Mouse (Mus musculus): ENCODE results near the gene Aph1a. TPM values are rescaled to one million over a fixed set of nuclear protein-coding genes. Genes with fewer than 3 reads are reported as not detected.
"Not testable (repeated sequence)": the region's sequence is repeated elsewhere in the genome, so short reads cannot be mapped to it uniquely, and the experiment has no call there.

Gene Aph1a
- polyA plus RNA-seq, 1 experiment from 2014 or later: 32.7 TPM

DNA sequence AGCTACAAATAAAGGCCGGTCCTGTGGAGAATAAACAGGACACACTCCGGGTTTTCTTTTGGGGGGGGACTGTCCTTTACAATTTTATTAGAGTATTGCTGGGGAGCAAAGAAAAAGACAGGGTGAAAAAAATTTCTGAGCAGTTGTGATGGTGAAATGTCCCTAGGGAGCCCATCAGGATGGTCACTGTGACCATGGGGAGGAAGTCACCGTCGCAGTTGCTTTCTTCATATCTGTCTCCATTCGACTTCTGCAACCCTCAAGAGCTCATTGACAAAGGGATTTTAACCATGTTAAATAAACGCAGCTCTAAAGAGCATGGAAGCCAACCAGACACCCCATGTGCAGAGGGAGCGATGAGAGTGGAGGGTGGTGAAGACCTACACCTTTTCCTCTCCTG lies 23.0 kb downstream of the Aph1a start:
- Histone ChIP-seq H3K27me3 (ENCODE audit: control insufficient read depth, insufficient read depth, low read length) (no peaks in the 10 kb centered on the region), H3K9ac (replicated peaks; ENCODE audit: low read depth, low read length) (no peak overlapping the region), H3K4me1 (ENCODE audit: control insufficient read depth, insufficient read depth, low read length) (no peaks in the 10 kb centered on the region), H3K27ac (ENCODE audit: low read length) (no peak overlapping the region), H3K36me3 (ENCODE audit: control insufficient read depth, insufficient read depth, low read length) (no peaks in the 10 kb centered on the region), H3K4me2 (replicated peaks; ENCODE audit: low read depth, low read length) (no peak overlapping the region), H3K9me3 (ENCODE audit: control insufficient read depth, low read depth, low read length) (no peaks in the 10 kb centered on the region), H3K4me3 (ENCODE audit: low read depth, low read length) (no peak overlapping the region)
- no peak for ATAC-seq (ENCODE audit: insufficient number of reproducible peaks, insufficient read depth, low FRiP score, low read depth)
- 68% methylated on average over 7 of the region's 7 CpGs for WGBS

DNA sequence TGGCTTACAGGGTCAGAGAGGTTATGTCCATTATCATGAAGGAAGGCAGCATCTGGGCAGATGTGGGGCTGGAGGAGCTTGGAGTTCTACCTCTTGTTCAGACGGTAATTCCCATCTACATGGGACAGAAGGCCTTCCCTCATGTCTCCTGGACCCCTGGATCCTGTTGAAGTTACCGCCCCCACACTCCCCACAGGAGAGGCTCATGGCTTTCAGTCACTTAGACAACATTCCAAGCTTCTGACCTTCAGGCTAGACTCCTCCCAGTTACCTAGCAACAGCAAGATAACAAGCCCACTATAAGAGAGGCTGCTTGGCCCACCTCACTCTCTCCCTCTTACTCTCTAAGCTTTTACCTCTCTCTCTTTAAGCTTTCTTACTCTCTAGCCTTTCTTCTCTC lies 26.8 kb downstream of the Aph1a start:
- not testable (repeated sequence) for H3K9ac ChIP-seq (replicated peaks; ENCODE audit: low read depth, low read length); H3K4me1 ChIP-seq (ENCODE audit: control insufficient read depth, insufficient read depth, low read length); H3K4me3 ChIP-seq (ENCODE audit: low read depth, low read length); ATAC-seq (ENCODE audit: insufficient number of reproducible peaks, insufficient read depth, low FRiP score, low read depth); H3K27ac ChIP-seq (ENCODE audit: low read length); H3K36me3 ChIP-seq (ENCODE audit: control insufficient read depth, insufficient read depth, low read length); H3K9me3 ChIP-seq (ENCODE audit: control insufficient read depth, low read depth, low read length); H3K4me2 ChIP-seq (replicated peaks; ENCODE audit: low read depth, low read length); H3K27me3 ChIP-seq (ENCODE audit: control insufficient read depth, insufficient read depth, low read length)
- WGBS: 53% methylated on average over 2 of the region's 2 CpGs

DNA sequence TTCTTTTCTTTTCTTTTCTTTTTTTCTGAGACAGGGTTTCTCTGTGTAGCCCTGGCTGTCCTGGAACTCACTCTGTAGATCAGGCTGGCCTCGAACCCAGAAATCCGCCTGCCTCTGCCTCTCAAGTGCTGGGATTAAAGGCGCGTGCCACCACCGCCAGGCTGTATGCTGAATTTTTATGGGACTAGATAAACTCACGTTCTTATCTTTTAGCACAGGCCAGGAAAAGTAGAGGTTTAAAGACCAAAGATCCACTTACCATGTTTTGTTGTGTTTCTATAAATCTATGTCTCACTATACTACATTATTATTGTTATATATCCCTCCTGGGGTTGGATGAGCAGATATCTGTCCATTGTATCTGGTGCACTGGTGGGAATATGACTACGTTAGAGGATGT lies 29.7 kb downstream of the Aph1a start:
- H3K4me1 ChIP-seq (ENCODE audit: control insufficient read depth, insufficient read depth, low read length); H3K4me2 ChIP-seq (replicated peaks; ENCODE audit: low read depth, low read length); ATAC-seq (ENCODE audit: insufficient number of reproducible peaks, insufficient read depth, low FRiP score, low read depth); H3K9ac ChIP-seq (replicated peaks; ENCODE audit: low read depth, low read length); H3K9me3 ChIP-seq (ENCODE audit: control insufficient read depth, low read depth, low read length); H3K27ac ChIP-seq (ENCODE audit: low read length); H3K36me3 ChIP-seq (ENCODE audit: control insufficient read depth, insufficient read depth, low read length); H3K4me3 ChIP-seq (ENCODE audit: low read depth, low read length); H3K27me3 ChIP-seq (ENCODE audit: control insufficient read depth, insufficient read depth, low read length): not testable (repeated sequence)
- 94% methylated on average over 7 of the region's 7 CpGs for WGBS

DNA sequence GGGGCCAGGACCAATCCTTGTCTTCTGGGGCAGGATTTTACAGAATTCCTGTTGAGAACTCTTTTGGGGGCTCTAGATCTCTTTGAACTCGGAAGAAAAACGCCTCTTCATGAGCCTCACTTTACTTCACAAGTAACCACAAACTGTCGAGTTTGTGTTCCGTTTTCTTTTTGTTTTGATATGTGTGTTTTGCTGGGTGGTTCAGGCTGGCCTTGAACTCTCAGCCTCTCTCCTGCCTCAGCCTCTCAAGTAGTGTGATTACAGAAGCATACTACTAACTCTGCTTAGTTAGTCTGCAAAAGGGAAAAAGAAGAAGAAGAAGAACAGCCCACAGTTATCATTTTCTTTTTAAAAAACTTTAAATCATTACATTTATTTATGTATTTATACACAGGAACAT lies 30.4 kb downstream of the Aph1a start:
- 66% methylated on average over 4 of the region's 4 CpGs for WGBS
- no peak overlapping the region for H3K9ac ChIP-seq (replicated peaks; ENCODE audit: low read depth, low read length)
- no peak for ATAC-seq (ENCODE audit: insufficient number of reproducible peaks, insufficient read depth, low FRiP score, low read depth)
- no peaks in the 10 kb centered on the region for H3K4me1 ChIP-seq (ENCODE audit: control insufficient read depth, insufficient read depth, low read length)
- H3K4me3 ChIP-seq (ENCODE audit: low read depth, low read length): no peak overlapping the region
- H3K36me3 ChIP-seq (ENCODE audit: control insufficient read depth, insufficient read depth, low read length): no peaks in the 10 kb centered on the region
- no peak overlapping the region for H3K4me2 ChIP-seq (replicated peaks; ENCODE audit: low read depth, low read length)
- no peaks in the 10 kb centered on the region for H3K27me3 ChIP-seq (ENCODE audit: control insufficient read depth, insufficient read depth, low read length)
- H3K9me3 ChIP-seq (ENCODE audit: control insufficient read depth, low read depth, low read length): no peaks in the 10 kb centered on the region
- H3K27ac ChIP-seq (ENCODE audit: low read length): no peak overlapping the region

DNA sequence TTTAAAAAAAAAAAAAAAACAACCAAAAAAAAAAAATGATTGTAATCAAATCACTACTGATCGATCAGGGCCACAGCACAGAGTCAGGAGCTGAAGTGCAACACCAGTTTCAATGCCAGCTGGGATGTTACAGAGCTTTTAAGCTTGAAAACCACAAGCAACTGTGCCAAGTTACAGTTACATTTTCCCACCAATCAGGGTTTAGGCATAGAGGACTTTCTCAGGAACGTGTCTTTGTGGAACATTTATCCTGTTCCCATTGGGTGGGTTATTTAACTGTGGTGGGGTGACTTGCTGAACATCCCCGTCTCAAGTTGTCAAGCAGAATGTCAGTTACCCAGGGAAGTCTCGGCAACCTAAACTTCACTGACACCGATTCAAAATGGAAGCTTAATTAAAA lies 31.3 kb downstream of the Aph1a start:
- H3K36me3 ChIP-seq (ENCODE audit: control insufficient read depth, insufficient read depth, low read length): no peaks in the 10 kb centered on the region
- H3K27me3 ChIP-seq (ENCODE audit: control insufficient read depth, insufficient read depth, low read length): no peaks in the 10 kb centered on the region
- H3K4me3 ChIP-seq (ENCODE audit: low read depth, low read length): no peak overlapping the region
- ATAC-seq (ENCODE audit: insufficient number of reproducible peaks, insufficient read depth, low FRiP score, low read depth): no peak
- no peaks in the 10 kb centered on the region for H3K9me3 ChIP-seq (ENCODE audit: control insufficient read depth, low read depth, low read length)
- 79% methylated on average over 5 of the region's 5 CpGs for WGBS
- H3K27ac ChIP-seq (ENCODE audit: low read length): no peak overlapping the region
- H3K9ac ChIP-seq (replicated peaks; ENCODE audit: low read depth, low read length): no peak overlapping the region
- no peaks in the 10 kb centered on the region for H3K4me1 ChIP-seq (ENCODE audit: control insufficient read depth, insufficient read depth, low read length)
- no peak overlapping the region for H3K4me2 ChIP-seq (replicated peaks; ENCODE audit: low read depth, low read length)

DNA sequence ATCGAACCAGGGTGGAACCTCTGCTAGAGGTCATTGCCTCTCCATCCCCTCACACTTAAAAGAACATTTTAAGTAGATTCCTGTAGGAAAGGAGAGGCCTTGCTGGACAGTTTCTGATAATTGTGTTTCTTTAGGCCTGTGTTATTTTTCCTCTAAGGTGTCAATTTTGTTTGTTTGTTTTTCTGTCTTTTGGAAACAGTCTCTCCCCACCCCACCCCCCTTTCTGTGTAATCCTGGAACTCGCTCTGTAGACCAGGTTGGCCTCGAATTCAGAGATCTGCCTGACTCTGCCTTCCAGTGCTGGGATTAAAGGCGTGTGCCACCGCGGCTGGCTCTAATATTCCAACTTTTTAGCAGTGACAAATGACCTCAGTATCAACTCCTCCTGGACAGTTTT lies 34.5 kb downstream of the Aph1a start:
- Histone ChIP-seq H3K9me3 (ENCODE audit: control insufficient read depth, low read depth, low read length) (no peaks in the 10 kb centered on the region), H3K9ac (replicated peaks; ENCODE audit: low read depth, low read length) (peak overlapping the region; percentile 36; the same call in 1 of the 2 replicates), H3K27me3 (ENCODE audit: control insufficient read depth, insufficient read depth, low read length) (no peaks in the 10 kb centered on the region), H3K4me2 (replicated peaks; ENCODE audit: low read depth, low read length) (peak overlapping the region; percentile 56), H3K36me3 (ENCODE audit: control insufficient read depth, insufficient read depth, low read length) (no peaks in the 10 kb centered on the region), H3K4me3 (ENCODE audit: low read depth, low read length) (peak overlapping the region; percentile 74), H3K27ac (ENCODE audit: low read length) (peak overlapping the region; percentile 93), H3K4me1 (ENCODE audit: control insufficient read depth, insufficient read depth, low read length) (0 out of 2 replicates have a peak, but pooled peaks cover 3% of the 10 kb centered on the region)
- 54% methylated on average over 6 of the region's 6 CpGs for WGBS
- ATAC-seq (ENCODE audit: insufficient number of reproducible peaks, insufficient read depth, low FRiP score, low read depth): no peak

DNA sequence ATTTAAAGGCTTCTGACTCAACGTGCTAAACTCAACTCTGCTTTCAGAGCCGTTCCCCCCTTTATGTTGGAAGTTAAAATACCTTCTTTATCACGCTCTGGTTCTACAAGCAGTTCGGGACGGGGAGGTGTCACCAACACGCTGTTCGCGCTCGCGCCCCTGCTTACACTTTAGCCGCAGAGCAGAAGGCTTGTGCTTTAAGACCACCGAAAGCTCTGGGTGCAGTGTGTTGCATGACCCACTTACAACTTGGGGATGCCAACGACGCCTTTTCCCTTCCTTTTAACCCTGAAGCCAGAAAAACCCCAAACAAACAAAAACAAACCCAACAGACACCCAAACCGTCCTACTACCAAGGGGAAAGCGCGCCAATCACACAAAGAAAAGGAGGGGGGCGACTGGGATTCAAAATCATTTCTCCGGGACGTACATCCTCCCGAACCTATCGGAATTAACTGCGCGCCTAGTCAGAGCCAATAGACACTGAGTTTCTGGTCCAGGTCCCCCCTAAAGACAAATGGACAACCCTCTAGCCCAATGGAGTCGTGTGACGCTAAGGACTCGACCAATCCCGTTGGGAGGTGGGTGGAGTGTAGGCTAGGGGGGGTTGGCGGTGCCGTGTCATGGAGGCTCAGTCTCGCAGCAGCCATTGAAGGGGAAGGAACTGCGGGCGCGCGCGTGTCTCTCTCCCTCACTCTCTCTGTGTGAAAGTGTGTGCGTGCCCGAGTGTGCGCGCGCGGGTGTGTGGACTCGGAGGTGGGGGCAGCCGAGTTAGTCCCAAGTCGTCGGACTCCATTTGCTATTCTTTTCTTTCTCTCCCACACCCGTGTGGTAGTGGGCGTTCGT lies 35.1 kb downstream of the Aph1a start, which contains the start of gene Anp32e:
TSS of gene Anp32e (plus strand) at position 589 of the 846 bp plus-strand sequence.
- H3K9ac ChIP-seq (replicated peaks; ENCODE audit: low read depth, low read length): peak within 1 kb of the TSS; percentile 96
- H3K27ac ChIP-seq (ENCODE audit: low read length): peak within 1 kb of the TSS; percentile 93
- H3K4me2 ChIP-seq (replicated peaks; ENCODE audit: low read depth, low read length): peak within 1 kb of the TSS; percentile 59
- ATAC-seq (ENCODE audit: insufficient number of reproducible peaks, insufficient read depth, low FRiP score, low read depth): peak; percentile 100
- H3K9me3 ChIP-seq (ENCODE audit: control insufficient read depth, low read depth, low read length): no peaks in the 10 kb centered on the region
- peak within 1 kb of the TSS; percentile 74 for H3K4me3 ChIP-seq (ENCODE audit: low read depth, low read length)
- H3K4me1 ChIP-seq (ENCODE audit: control insufficient read depth, insufficient read depth, low read length): 0 out of 2 replicates have a peak, but pooled peaks cover 3% of the 10 kb centered on the region
- no peaks in the 10 kb centered on the region for H3K27me3 ChIP-seq (ENCODE audit: control insufficient read depth, insufficient read depth, low read length)
- under 1% methylated on average over 49 of the region's 49 CpGs for WGBS
- H3K36me3 ChIP-seq (ENCODE audit: control insufficient read depth, insufficient read depth, low read length): peaks cover 1% of the 10 kb centered on the region; the same call in 1 of the 2 replicates

DNA sequence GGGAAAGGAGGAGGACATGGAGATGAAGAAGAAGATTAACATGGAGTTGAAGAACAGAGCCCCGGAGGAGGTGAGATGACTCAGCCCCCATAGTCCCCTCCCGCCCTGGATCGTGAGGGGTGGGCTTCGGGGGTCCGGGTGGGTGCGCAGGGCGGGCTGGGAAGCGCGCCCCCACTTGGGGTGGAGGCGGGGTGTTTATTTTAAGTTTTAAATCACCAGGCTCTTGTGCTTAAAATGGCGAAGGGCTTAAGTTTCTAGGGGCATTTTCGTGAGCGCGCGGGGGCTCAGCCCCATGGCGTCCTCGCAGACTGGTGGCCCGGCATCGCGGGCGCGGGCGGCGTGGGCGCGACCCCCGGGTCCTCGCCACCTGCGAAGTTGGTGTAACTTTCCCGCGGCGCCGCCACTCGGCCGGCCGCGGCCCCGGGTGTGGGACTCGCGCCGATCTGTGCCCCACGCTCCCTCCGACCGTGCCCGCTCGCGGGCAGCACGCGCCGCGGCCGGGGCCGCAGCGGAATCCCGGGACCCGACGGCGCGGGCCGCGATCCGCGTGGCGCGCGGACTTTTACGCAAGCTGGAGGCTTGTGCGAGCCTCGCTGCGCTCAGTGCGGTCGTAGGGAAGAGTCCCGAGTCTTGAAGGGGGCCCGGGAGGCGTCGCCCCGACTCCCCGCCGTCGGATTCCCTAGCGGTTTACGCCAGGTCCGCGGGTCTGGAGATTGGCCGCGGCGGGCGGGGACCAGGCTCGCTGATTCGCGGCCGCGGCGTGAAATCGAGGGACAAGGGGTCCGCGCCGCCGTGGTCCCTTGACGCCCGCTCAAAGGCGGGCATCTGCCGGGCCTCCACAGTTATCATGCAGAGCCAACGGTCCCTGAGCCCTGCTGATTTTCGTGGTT lies 36.1 kb downstream of the Aph1a start:
- no peaks in the 10 kb centered on the region for H3K27me3 ChIP-seq (ENCODE audit: control insufficient read depth, insufficient read depth, low read length)
- peak overlapping the region; percentile 74 for H3K4me3 ChIP-seq (ENCODE audit: low read depth, low read length)
- H3K27ac ChIP-seq (ENCODE audit: low read length): peak overlapping the region; percentile 93
- peaks cover 11% of the 10 kb centered on the region for H3K36me3 ChIP-seq (ENCODE audit: control insufficient read depth, insufficient read depth, low read length)
- H3K4me1 ChIP-seq (ENCODE audit: control insufficient read depth, insufficient read depth, low read length): 0 out of 2 replicates have a peak, but pooled peaks cover 3% of the 10 kb centered on the region
- H3K9ac ChIP-seq (replicated peaks; ENCODE audit: low read depth, low read length): peak overlapping the region; percentile 96
- no peak for ATAC-seq (ENCODE audit: insufficient number of reproducible peaks, insufficient read depth, low FRiP score, low read depth)
- WGBS: under 1% methylated on average over 83 of the region's 105 CpGs
- H3K9me3 ChIP-seq (ENCODE audit: control insufficient read depth, low read depth, low read length): no peaks in the 10 kb centered on the region
- H3K4me2 ChIP-seq (replicated peaks; ENCODE audit: low read depth, low read length): peak overlapping the region; percentile 59
